Mouse (Mus musculus) megakaryocyte, embryonic 14.5 days (primary cell): ENCODE measurements at regions not wholly inside any gene's neighbourhood (a gene's known extent, or its start where the extent isn't known, plus 50 kb on each side); places are given as distances from the start of the nearest gene placed in this dataset.

ENCODE experiments used
- FLI1 ChIP-seq: IDR thresholded peaks from 2 replicates; pipeline ENCODE4 v1.6.1; 2012; ENCODE audit warnings: low read length, inconsistent platforms, mixed read lengths
- GATA1 ChIP-seq: IDR thresholded peaks from 3 replicates; pipeline ENCODE4 v1.6.1; 2012; ENCODE audit warnings: mixed read lengths, low read length, inconsistent platforms, borderline replicate concordance

DNA sequence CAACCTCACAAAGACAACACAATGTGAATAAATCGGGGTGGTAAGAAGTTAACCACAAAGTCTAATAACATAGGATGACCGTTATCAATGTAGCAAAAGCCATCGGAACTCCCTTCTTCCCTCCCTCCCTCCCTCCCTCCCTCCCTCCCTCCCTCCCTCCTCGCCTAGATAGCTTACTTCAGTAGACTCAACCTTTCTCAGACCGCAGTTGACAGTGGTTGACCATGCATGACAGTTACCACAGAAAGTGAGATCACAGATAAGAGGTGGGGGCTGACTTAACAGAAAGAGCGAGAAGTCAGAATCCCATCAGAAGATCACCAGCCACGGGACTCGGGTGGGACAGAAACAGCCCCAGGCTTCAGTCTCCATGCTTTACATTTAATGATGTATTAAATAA, 297.8 kb upstream of the Runx1 start:
- TF ChIP-seq GATA1 (no peak), FLI1 (no peak)
